Mouse (Mus musculus): ENCODE measurements at regions not wholly inside any gene's neighbourhood (a gene's known extent, or its start where the extent isn't known, plus 50 kb on each side); places are given as distances from the start of the nearest gene placed in this dataset.

DNA sequence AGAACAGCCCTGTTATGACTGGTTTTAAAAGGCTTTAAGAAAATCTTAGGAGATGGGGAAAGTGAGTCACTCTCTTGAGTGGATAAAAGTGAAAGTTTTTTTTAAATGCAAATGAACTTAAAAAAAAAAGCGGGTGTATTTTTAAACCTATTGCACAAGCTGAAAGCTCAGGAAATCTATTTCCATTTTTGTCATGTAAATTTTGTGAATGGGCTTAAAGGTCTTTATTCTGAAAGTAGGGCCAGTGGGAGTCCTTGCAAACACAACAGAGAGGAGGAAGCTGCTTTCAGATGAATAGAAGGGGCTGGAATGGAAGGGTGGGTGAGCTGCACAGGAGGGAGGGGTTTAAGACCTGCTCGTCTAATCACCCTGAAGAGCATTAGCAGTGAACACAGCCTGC lies 62.9 kb downstream of the Fam84a start:
- no peak for DNase-seq (ENCODE audit: low spot score)
- intact Hi-C loops (cut with DNase I): no loop called here

DNA sequence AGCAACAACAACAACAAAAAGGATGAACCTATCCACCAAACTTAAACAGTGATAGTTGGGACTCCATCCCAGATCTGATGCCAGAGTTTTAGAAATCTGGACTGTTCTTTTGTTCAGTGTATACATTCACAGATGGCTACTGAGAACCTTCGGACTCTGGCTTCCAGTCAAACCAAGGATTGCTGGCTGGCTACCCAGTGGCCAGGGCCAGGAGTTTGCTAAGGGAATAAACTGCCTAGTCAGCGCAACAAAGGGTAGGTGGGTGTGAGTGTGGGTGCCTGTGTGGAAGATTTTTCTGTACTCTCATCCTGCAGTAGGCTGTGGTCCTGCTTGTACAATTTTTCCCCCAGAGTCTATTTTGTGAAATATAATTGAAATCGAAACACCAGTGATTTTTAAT lies 69.1 kb downstream of the Fam84a start:
- intact Hi-C loops (cut with DNase I): no loop called here

GRCm38 (mm10) chr12:14079892-14080291 lies 72.0 kb downstream of the Fam84a start:
- DNase-seq (ENCODE audit: low spot score): no peak
- intact Hi-C loops (cut with DNase I): no loop called here

More for the DNA sequence above, 69.1 kb downstream of the Fam84a start:
- DNase-seq (ENCODE audit: low spot score): no peak

DNA sequence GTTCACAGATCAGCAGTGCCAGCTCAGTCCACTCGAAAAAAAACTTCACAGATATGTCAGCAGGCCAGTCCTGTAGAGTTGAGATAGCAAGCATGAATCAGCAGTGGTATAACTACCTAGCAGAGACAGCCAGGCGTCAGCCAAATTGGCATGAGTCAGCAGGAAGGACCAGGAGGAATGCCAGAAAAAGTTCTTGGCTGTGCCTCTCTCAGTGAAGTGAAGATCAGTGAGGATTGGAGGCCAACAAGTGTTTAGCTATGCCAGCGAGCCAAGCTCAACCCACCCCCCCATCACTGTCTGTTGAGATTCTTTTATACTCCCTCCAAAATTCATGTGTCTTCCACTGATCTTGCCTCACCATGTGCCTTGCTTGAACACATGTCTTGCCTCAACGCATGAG lies 82.8 kb downstream of the Fam84a start:
- intact Hi-C loops (cut with DNase I): no loop called here
- DNase-seq (ENCODE audit: low spot score): peak; percentile 6

GRCm38 (mm10) chr12:14065401-14065800 lies 86.5 kb downstream of the Fam84a start:
- DNase-seq (ENCODE audit: low spot score): no peak
- intact Hi-C loops (cut with DNase I): no loop called here

GRCm38 (mm10) chr12:14063276-14063675 lies 88.6 kb downstream of the Fam84a start:
- intact Hi-C loops (cut with DNase I): no loop called here
- no peak for DNase-seq (ENCODE audit: low spot score)

- intact Hi-C loops (cut with DNase I): no loop called here
These were observed 95.7 kb downstream of the Fam84a start for GRCm38 (mm10) chr12:14056116-14056515.

DNA sequence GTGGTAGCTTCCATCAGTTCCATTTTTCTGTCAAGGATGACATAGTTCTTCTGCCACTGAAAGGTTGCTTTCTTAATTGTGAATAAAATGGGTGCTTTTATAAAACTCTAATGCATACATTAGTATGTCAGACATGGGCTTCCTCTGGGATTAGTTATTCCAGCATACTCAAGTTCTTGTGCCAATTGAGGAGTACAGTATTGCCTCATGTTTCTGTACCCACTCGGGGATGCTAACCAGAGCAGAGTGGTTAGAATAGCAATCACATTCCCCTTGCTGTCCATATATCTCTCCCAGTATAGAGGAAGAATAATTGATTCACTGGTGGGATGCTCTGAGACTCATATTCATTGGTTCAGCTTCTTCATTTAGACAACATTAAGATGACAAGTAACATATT lies 119.5 kb downstream of the Fam84a start:
- intact Hi-C loops (cut with DNase I): no loop called here
- no peak for DNase-seq (ENCODE audit: low spot score)

More at GRCm38 (mm10) chr12:14056116-14056515, 95.7 kb downstream of the Fam84a start:
- DNase-seq (ENCODE audit: low spot score): no peak

GRCm38 (mm10) chr12:14015271-14015670 lies 136.6 kb downstream of the Fam84a start:
- intact Hi-C loops (cut with DNase I): no loop called here
- no peak for DNase-seq (ENCODE audit: low spot score)

GRCm38 (mm10) chr12:14005991-14006390 lies 145.9 kb downstream of the Fam84a start:
- no peak for DNase-seq (ENCODE audit: low spot score)
- intact Hi-C loops (cut with DNase I): no loop called here

- no peak for DNase-seq (ENCODE audit: low spot score)
- intact Hi-C loops (cut with DNase I): no loop called here
These were observed 150.2 kb downstream of the Fam84a start for GRCm38 (mm10) chr12:14001672-14002071.

GRCm38 (mm10) chr12:13984396-13984776 lies 167.5 kb downstream of the Fam84a start:
- intact Hi-C loops (cut with DNase I): no loop called here
- no peak for DNase-seq (ENCODE audit: low spot score)

GRCm38 (mm10) chr12:13983631-13984395 lies 168.0 kb downstream of the Fam84a start:
- no peak for DNase-seq (ENCODE audit: low spot score)
- intact Hi-C loops (cut with DNase I): no loop called here

DNA sequence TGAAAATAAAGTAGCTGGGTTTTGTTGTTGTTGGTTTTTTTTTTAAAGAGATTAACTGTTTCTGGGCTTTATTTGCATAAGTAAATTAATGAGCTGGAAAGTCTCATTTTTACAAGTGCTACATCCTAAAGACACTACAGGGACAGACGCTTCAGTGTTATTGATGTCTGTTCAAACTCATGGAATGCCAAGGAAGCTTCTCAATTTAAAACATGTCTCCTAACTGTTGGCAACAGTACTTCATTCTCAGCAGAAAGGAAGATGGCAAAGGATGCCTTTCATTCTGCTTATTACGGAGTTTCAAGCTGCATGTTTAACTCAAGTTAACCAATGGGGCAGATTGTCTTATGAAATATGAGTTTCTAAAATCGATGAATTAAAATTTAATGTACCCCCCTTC lies 187.3 kb downstream of the Fam84a start:
- DNase-seq (ENCODE audit: low spot score): no peak
- intact Hi-C loops (cut with DNase I): no loop called here

DNA sequence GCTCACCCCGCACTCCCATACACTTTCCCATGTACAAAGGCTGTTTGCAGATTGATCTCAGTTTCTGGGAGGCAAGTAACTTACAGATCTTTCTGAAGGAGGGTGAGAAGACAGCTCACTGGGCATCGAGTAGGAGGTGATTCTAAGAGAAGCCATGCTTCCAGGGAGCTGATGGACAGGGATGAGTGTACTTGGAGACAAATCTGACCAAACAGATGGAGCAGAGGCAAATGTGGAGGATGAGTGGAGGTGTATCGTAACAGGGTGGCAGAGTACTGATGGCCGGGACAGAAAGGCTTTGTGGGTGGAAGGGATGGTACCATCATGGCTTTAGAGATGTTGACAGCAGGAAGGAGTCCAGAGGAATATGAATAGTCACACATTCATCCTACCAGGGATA lies 212.4 kb downstream of the Fam84a start:
- DNase-seq (ENCODE audit: low spot score): no peak
- intact Hi-C loops (cut with DNase I): no loop called here

- DNase-seq (ENCODE audit: low spot score): no peak
- intact Hi-C loops (cut with DNase I): no loop called here
These were observed 230.8 kb downstream of the Fam84a start for GRCm38 (mm10) chr12:13921066-13921465.

GRCm38 (mm10) chr12:13883317-13883716 lies 268.5 kb downstream of the Fam84a start:
- intact Hi-C loops (cut with DNase I): no loop called here
- no peak for DNase-seq (ENCODE audit: low spot score)

DNA sequence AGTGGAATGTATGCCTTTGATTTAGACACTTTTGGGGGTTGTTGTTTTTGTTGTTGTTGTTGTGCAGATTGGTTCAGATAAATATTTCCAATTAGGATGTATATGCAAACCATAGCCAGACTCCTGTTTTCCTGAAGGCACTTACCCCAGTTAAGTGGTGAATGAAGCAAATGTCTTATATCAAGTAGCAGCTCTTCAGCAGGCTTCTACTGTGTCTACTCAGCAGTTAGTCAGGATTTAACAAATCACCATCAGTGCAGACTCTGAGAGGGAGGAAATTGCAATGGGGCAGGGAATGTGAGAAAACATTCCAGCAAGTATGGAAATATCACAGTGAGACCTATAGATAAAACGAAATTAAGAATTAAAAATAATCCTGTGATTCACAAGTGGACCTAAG lies 282.7 kb downstream of the Fam84a start:
- intact Hi-C loops (cut with DNase I): no loop called here
- no peak for DNase-seq (ENCODE audit: low spot score)

DNA sequence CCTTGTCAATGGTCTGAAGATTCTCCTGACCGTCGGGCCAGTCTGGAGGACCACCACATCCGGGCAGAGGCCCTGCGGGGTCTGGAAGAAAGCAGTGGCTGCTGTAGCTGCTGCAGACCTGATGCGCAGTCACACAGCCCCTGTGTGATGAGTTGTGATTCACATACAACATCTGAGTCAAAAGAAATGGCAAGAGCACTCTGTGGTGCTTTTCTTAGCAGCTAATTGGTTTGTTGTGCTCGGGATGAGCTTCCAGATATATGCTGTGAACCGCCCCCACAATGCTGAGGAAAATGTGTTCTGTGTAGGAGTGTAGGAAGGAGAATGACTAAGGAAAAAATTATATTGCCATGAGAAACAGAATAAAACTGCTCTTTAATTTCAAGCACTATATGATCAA lies 290.6 kb downstream of the Fam84a start:
- intact Hi-C loops (cut with DNase I): no loop called here
- no peak for DNase-seq (ENCODE audit: low spot score)

DNA sequence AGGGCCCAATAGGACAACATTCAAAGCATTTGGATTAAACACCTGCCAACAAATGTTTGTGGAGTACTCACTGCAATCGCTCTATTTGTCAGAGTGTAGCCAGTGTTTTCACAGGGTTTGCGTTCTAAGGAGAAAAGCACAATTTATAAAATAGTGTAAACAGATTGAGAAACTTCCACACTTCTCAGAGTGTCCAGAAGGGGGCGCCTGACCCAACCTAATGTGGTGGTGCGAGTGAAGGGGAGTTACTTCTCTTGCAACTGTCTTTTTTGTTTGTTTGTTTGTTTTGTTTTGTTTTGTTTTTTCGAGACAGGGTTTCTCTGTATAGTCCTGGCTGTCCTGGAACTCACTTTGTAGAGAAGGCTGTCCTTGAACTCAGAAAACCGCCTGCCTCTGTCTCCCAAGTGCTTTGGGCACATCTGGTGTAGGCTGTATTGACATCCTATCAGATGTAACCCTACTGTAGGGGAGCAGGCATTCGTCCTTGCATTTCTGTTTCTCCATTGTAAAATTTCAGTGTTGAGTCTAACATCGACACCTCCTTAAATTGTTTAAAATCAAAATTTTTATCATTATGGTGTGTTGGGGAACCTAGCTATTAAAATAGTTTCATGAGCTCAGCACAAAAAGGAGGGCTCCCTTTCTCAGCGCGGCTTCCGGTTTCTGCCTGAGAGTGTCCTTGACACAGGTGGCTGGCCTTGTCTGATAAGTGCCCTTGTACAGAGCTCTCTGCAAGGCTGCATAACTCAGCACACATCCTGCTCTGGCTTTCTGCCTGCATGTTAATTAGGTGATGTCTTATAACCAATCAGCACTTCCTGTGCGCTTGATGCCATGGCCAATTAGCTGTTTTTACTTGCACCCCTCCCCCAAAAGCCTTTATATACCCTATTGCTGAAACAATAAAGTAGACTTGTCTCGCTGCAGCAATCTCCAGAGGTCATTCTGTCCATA lies 307.0 kb downstream of the Fam84a start:
- intact Hi-C loops (cut with DNase I): no loop called here
- DNase-seq (ENCODE audit: low spot score): no peak
